Mouse (Mus musculus) limb, embryonic 15.5 days (tissue): ENCODE data around the gene Ccdc13. TPM values are rescaled to one million over a fixed set of nuclear protein-coding genes. Genes with fewer than 3 reads are reported as not detected.
A peak's percentile ranks its signal among the peaks of the same experiment; 100 is the strongest.

Experiments
- ATAC-seq: fragments of 200-750 bp; cut with Nextera tagmentation; 2 replicates; pipeline ENCODE4 v1.8.0; 2017; ENCODE audit warnings: low read depth, moderate TSS enrichment; ENCODE audit not compliant: insufficient number of reproducible peaks, low FRiP score, low TSS enrichment
- H3K27ac ChIP-seq: fragments of 300-500 bp; sonication (generic); 2 replicates; pipeline ENCODE4 v1.5.1; 2015; ENCODE audit warnings: moderate library complexity, mild to moderate bottlenecking, inconsistent platforms
- H3K27me3 ChIP-seq: fragments of 300-500 bp; sonication (generic); 2 replicates; pipeline ENCODE4 v1.6.1; 2015; ENCODE audit warnings: inconsistent platforms
- H3K36me3 ChIP-seq: fragments of 300-500 bp; sonication (generic); 2 replicates; pipeline ENCODE4 v1.6.1; 2015; ENCODE audit warnings: inconsistent platforms
- H3K4me1 ChIP-seq: fragments of 300-500 bp; sonication (generic); 2 replicates; pipeline ENCODE4 v1.6.1; 2015; ENCODE audit warnings: inconsistent platforms
- H3K4me2 ChIP-seq: fragments of 300-500 bp; sonication (generic); 2 replicates; pipeline ENCODE4 v1.6.1; 2015; ENCODE audit warnings: mild to moderate bottlenecking, inconsistent platforms
- H3K4me3 ChIP-seq: fragments of 300-500 bp; sonication (generic); 2 replicates; pipeline ENCODE4 v1.5.1; 2015; ENCODE audit warnings: mild to moderate bottlenecking, inconsistent platforms
- H3K9ac ChIP-seq: fragments of 300-500 bp; sonication (generic); 2 replicates; pipeline ENCODE4 v1.6.1; 2015; ENCODE audit warnings: inconsistent platforms
- H3K9me3 ChIP-seq: fragments of 300-500 bp; sonication (generic); 2 replicates; pipeline ENCODE4 v1.6.1; 2016; ENCODE audit warnings: inconsistent platforms
- WGBS: fragments of 180-500 bp; shearing (Covaris S2); methylation state at CpG from one replicate; pipeline ENCODE4 v1.1.7; 2015; 5-methylcytosine and 5-hydroxymethylcytosine counted together
- polyA plus RNA-seq: library from polyadenylated mRNA; unstranded; fragments of >200 nt; fragmentation: Nextera tagmentation; extraction: Ambion mirVana; gene quantifications from 2 replicates; pipeline ENCODE4 v1.2.1, GENCODE M21; 2015

The Ccdc13 gene
- polyA plus RNA-seq, 1 experiment from 2014 or later = 0.46 TPM

GRCm38 (mm10) chr9:121765166-121765855 is 74.0 kb downstream of the Ccdc13 start:
- Histone ChIP-seq H3K4me2 (no peak overlapping the region), H3K9ac (no peak overlapping the region), H3K27me3 (no peaks in the 10 kb centered on the region), H3K4me3 (no peak overlapping the region), H3K9me3 (no peaks in the 10 kb centered on the region), H3K4me1 (peaks cover 55% of the 10 kb centered on the region), H3K27ac (no peak overlapping the region), H3K36me3 (peaks cover 75% of the 10 kb centered on the region)
- WGBS = 86% methylated on average over 16 of the region's 16 CpGs
- ATAC-seq = no peak

GRCm38 (mm10) chr9:121763716-121764115 is 75.5 kb downstream of the Ccdc13 start:
- ATAC-seq = no peak
- no peaks in the 10 kb centered on the region for H3K9me3 ChIP-seq
- no peak overlapping the region for H3K4me2 ChIP-seq
- no peak overlapping the region for H3K4me3 ChIP-seq
- WGBS = 80% methylated on average over 19 of the region's 19 CpGs
- H3K9ac ChIP-seq = no peak overlapping the region
- H3K4me1 ChIP-seq = peaks cover 63% of the 10 kb centered on the region
- H3K27ac ChIP-seq = peak overlapping the region; percentile 13; the same call in 1 of the 2 replicates
- H3K36me3 ChIP-seq = peaks cover 70% of the 10 kb centered on the region
- H3K27me3 ChIP-seq = no peaks in the 10 kb centered on the region

DNA sequence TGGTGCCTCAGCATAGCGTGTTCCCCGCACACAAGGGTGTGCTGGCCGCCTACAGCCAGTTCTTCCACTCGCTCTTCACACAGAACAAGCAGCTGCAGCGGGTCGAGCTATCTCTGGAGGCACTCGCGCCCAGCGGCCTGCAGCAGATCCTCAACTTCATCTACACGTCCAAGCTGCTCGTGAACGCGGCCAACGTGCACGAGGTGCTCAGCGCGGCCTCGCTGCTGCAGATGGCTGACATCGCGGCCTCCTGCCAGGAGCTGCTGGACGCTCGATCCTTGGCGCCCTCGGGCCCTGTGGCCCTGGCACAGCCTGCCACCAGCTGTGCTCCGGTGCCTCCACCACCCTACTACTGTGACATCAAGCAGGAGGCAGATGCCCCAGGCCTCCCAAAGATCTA is 76.5 kb downstream of the Ccdc13 start:
- Histone ChIP-seq H3K4me1 (peaks cover 69% of the 10 kb centered on the region), H3K36me3 (peaks cover 61% of the 10 kb centered on the region), H3K27ac (no peak overlapping the region), H3K9me3 (no peaks in the 10 kb centered on the region), H3K4me2 (no peak overlapping the region), H3K4me3 (no peak overlapping the region), H3K27me3 (no peaks in the 10 kb centered on the region), H3K9ac (no peak overlapping the region)
- no peak for ATAC-seq
- 89% methylated on average over 25 of the region's 25 CpGs for WGBS

- WGBS = 84% methylated on average over 10 of the region's 10 CpGs
- no peak for ATAC-seq
- no peak overlapping the region for H3K4me2 ChIP-seq
- H3K4me1 ChIP-seq = peaks cover 71% of the 10 kb centered on the region
- H3K27ac ChIP-seq = no peak overlapping the region; the same call in 1 of the 2 replicates
- no peaks in the 10 kb centered on the region for H3K9me3 ChIP-seq
- no peaks in the 10 kb centered on the region for H3K27me3 ChIP-seq
- H3K36me3 ChIP-seq = peaks cover 56% of the 10 kb centered on the region
- H3K4me3 ChIP-seq = no peak overlapping the region
- no peak overlapping the region for H3K9ac ChIP-seq
Observed at GRCm38 (mm10) chr9:121762248-121762647, 77.0 kb downstream of the Ccdc13 start.

GRCm38 (mm10) chr9:121761787-121762186 is 77.5 kb downstream of the Ccdc13 start:
- H3K36me3 ChIP-seq = peaks cover 53% of the 10 kb centered on the region
- no peak overlapping the region for H3K9ac ChIP-seq
- H3K4me2 ChIP-seq = 0 out of 2 replicates have a peak overlapping the region, but pooled peaks have one; percentile 85
- H3K9me3 ChIP-seq = no peaks in the 10 kb centered on the region
- H3K4me3 ChIP-seq = peak overlapping the region; percentile 71; the same call in 1 of the 2 replicates
- 68% methylated on average over 8 of the region's 8 CpGs for WGBS
- ATAC-seq = no peak
- H3K27ac ChIP-seq = peak overlapping the region; percentile 38; the same call in 1 of the 2 replicates
- H3K27me3 ChIP-seq = no peaks in the 10 kb centered on the region
- H3K4me1 ChIP-seq = peaks cover 75% of the 10 kb centered on the region

GRCm38 (mm10) chr9:121761091-121761665 is 78.1 kb downstream of the Ccdc13 start:
- Histone ChIP-seq H3K4me2 (peak overlapping the region; percentile 85), H3K9ac (peak overlapping the region; percentile 87), H3K27ac (peak overlapping the region; percentile 95), H3K27me3 (no peaks in the 10 kb centered on the region), H3K4me3 (peak overlapping the region; percentile 71), H3K36me3 (peaks cover 49% of the 10 kb centered on the region), H3K9me3 (no peaks in the 10 kb centered on the region), H3K4me1 (peaks cover 77% of the 10 kb centered on the region)
- 55% methylated on average over 10 of the region's 10 CpGs for WGBS
- no peak for ATAC-seq

- peak overlapping the region; percentile 95 for H3K27ac ChIP-seq
- H3K36me3 ChIP-seq = peaks cover 44% of the 10 kb centered on the region
- ATAC-seq = peak; percentile 68
- H3K4me3 ChIP-seq = peak overlapping the region; percentile 71
- WGBS = under 1% methylated on average over 43 of the region's 43 CpGs
- peak overlapping the region; percentile 87 for H3K9ac ChIP-seq
- H3K4me2 ChIP-seq = peak overlapping the region; percentile 85
- H3K27me3 ChIP-seq = no peaks in the 10 kb centered on the region
- peaks cover 72% of the 10 kb centered on the region for H3K4me1 ChIP-seq
- H3K9me3 ChIP-seq = no peaks in the 10 kb centered on the region
Observed at GRCm38 (mm10) chr9:121760271-121761090, 78.8 kb downstream of the Ccdc13 start.

DNA sequence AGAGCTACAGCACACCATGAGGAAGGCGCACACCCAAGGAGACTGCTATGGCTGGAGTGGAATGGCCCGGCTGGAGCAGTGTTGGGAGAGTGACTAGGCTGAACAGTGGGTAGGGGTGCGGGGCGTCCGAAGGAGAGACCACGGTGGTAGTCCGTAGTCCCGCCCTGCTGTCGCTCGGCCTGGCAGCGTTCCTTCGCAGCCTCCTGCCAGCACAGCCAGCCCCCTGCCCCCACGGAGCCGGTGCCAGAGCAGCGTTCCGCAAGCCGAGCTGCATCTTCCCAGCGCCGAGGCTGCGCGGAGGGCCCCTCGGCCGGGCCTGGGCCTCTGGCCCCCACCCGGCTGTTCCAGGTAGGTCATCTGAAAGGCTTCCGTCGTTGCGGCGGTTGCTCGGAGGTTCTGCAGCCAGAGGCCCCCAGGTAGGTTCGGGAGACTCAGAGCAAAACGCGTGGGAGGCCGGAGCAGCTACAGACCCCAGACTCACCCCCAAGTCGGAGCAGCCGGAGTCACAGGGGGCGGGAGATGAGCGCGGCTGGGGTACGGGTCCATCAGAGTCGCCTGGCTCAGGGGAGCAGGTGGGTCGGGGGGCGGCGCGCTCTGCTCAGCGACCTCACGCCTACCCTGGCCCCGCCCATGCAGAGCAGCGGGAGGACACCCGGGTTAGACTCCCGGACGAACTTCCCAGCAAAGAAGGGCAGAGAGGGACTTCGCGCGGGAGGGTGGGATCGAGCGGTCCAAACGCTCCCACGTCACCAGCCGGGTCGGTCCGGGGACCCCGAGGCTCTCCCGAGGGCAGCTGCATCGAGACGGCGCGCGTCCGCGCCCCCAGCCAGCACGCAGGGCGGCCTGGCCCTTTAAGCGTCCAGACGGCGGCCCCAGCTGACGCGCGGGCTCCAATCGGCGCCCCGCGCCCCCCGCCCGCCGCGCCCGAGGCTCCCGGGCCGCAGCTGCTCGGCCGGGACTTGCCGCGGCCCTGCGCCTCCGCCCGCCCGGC is 79.9 kb downstream of the Ccdc13 start, which contains the start of gene Zfp651:
Zfp651 (plus strand) TSS at position 240 of the 991 bp plus-strand sequence.
- ATAC-seq = peak; percentile 69
- H3K27me3 ChIP-seq = no peaks in the 10 kb centered on the region

DNA sequence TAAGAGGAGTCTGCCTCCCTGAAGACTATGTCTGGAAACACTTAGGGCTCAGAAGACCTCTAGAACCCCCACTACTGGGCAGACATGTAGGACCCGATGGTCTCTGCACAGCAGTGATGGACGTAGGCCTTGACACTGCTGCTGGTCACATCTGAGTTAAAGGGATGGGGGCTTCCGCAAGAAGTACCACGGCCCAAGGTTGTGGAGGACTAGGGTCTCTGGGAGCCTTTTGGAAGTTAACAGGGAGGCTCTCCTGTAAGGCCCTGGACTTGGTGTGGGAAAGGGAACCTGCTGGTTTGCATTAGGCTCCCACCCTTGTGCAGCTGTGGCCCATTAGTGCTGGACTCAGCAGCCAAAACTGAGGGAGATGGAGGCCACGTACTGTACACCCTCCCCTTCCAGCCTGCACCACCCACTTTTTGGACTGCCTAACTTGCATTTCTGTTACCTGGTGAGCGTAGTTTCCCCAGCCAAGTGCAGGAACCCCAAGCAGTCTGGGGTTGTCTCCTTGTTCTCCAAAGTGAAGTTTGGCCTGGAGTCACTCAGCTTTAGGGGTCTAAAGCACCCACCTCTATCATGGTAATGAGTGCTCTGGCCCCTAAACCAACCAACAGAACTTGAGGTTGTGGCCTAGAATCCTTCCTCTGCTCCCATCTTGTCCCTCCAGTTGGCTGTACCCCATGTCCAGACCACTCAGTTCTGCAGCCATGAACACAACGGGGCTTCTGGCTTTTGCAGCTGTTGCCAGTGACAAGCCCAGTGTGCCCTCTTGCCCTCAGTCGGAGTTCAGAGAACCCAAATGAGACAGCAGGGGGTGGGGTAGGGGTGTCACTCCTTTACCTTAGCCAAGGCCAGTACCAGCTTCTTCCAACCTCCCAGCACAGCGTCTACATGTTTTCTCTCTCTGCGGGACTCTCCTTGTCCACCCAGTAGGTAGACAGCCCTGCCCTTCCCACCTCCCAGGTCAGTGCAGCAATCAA is 81.1 kb downstream of the Ccdc13 start:
- no peaks in the 10 kb centered on the region for H3K9me3 ChIP-seq
- H3K9ac ChIP-seq = peak overlapping the region; percentile 87
- H3K4me1 ChIP-seq = peaks cover 56% of the 10 kb centered on the region
- WGBS = 29% methylated on average over 10 of the region's 10 CpGs
- H3K4me3 ChIP-seq = peak overlapping the region; percentile 71
- H3K27me3 ChIP-seq = no peaks in the 10 kb centered on the region
- peaks cover 43% of the 10 kb centered on the region for H3K36me3 ChIP-seq
- ATAC-seq = peak; percentile 45; the same call in 1 of the 2 replicates
- peak overlapping the region; percentile 95 for H3K27ac ChIP-seq
- peak overlapping the region; percentile 85 for H3K4me2 ChIP-seq

More for the DNA sequence above, 79.9 kb downstream of the Ccdc13 start, which contains the start of gene Zfp651:
- Histone ChIP-seq H3K36me3 (peaks cover 44% of the 10 kb centered on the region), H3K27ac (peak within 1 kb of the TSS; percentile 95), H3K9ac (peak within 1 kb of the TSS; percentile 87), H3K4me3 (peak within 1 kb of the TSS; percentile 71), H3K9me3 (no peaks in the 10 kb centered on the region), H3K4me2 (peak within 1 kb of the TSS; percentile 85), H3K4me1 (peaks cover 68% of the 10 kb centered on the region)
- WGBS = under 1% methylated on average over 66 of the region's 97 CpGs

GRCm38 (mm10) chr9:121757432-121757831 is 81.8 kb downstream of the Ccdc13 start:
- H3K4me1 ChIP-seq = peaks cover 50% of the 10 kb centered on the region
- peak overlapping the region; percentile 12 for H3K4me3 ChIP-seq
- 28% methylated on average over 3 of the region's 3 CpGs for WGBS

More at GRCm38 (mm10) chr9:121757432-121757831, 81.8 kb downstream of the Ccdc13 start:
- Histone ChIP-seq H3K36me3 (peaks cover 41% of the 10 kb centered on the region), H3K9me3 (no peaks in the 10 kb centered on the region), H3K4me2 (peak overlapping the region; percentile 85; the same call in 1 of the 2 replicates), H3K9ac (no peak overlapping the region), H3K27ac (peak overlapping the region; percentile 95), H3K27me3 (no peaks in the 10 kb centered on the region)
- ATAC-seq = no peak
